Mouse (Mus musculus) cerebellum, adult 2 months (tissue): ENCODE results near the gene Egfl6.

Experiments
- CTCF ChIP-seq: fragments of 200-500 bp; IDR thresholded peaks from 2 replicates; pipeline ENCODE4 v1.5.1; 2011; ENCODE audit warnings: low read depth, mild to moderate bottlenecking, control low read depth, low read length, moderate library complexity, borderline replicate concordance; ENCODE audit not compliant: insufficient read depth
- POLR2A ChIP-seq: fragments of 200-500 bp; IDR thresholded peaks from 2 replicates; pipeline ENCODE4 v1.6.1; 2011; ENCODE audit warnings: low read length, control low read depth, borderline replicate concordance; ENCODE audit not compliant: insufficient read depth

GRCm38 (mm10) chrX:166620900-166621299 lies 35.4 kb upstream of the Egfl6 start:
- TF ChIP-seq CTCF (no peak), POLR2A (no peak)
